Mouse (Mus musculus) C2C12 (cell line): Measurements from ENCODE around the gene Nek6.

Experiments
- CEBPB ChIP-seq: IDR thresholded peaks from one replicate; pipeline ENCODE4 v1.6.1; 2011; ENCODE audit warnings: low read depth, mild to moderate bottlenecking, control low read depth, moderate library complexity
- CTCF ChIP-seq: IDR thresholded peaks from one replicate; pipeline ENCODE4 v1.5.1; 2011; ENCODE audit not compliant: control insufficient read depth, insufficient read depth, insufficient read length
- MYOD1 ChIP-seq: IDR thresholded peaks from one replicate; pipeline ENCODE4 v1.6.1; 2011; ENCODE audit warnings: low read depth; ENCODE audit not compliant: control insufficient read depth, insufficient read length
- USF1 ChIP-seq: IDR thresholded peaks from one replicate; pipeline ENCODE4 v1.6.1; 2011; ENCODE audit warnings: low read depth, mild to moderate bottlenecking, control low read depth, moderate library complexity

DNA sequence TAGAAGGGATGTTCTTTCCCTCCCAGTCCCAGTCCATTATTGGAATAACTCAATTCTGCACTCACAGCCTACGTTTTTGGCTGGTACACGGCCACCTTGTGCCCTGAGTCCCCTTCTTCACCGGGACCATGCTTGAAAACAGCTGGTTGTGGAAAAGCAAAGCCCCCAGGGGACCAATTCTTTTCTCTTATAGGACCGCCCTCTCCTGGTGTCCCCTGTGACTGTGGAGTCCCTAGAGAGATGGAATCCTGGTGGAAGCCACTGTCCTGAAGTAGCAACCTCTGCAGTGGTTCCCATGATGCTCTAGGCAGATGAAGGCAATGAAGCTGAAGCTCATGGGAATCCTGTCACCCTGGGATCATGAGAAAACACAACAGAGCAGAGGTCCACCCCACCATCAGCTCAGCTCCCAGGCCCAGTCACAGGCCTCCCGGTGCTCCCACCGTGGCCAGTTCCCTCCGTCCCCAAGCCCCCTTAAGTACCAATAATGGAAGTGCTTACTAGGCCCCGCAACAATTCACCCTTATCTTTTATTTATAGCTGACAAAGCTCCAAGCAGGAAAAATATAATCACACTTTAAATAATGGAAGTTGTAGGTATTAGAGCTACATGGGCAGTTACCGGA lies 34.5 kb upstream of the Nek6 start:
- TF ChIP-seq USF1 (no peak), CTCF (no peak), MYOD1 (no peak), CEBPB (no peak)
